Mouse (Mus musculus) regulatory T cell (primary cell): ENCODE measurements around the gene Sfxn4.

Experiments used
- in situ Hi-C: fragments of 300-600 bp; cut with MboI, MseI; formaldehyde crosslinking; loops from one replicate; pipeline ENCODE4 v1.15.1; 2025; ENCODE audit warnings: high pct_unique_total_duplicates

Sfxn4 gene

DNA sequence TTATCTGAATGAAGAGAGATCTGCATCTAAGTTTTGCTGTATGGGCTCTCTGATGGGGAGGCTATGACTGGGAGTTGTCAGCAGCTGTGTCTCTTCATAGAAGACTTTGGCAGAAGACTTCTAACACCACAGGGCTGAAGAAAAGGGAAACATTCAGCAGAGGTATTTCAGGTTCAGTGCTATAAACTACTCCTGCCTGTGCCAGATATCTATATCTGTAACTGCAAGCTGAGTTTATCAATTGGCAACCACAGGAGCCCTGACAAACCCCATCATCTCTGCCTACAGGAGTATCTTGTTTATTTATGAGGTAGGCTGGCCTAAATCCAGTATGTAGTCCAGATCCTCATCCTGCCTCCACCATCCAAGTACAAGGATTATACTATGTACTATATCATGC, 18.0 kb downstream of the Sfxn4 start:
- in situ Hi-C loops = loop anchor here (5.0 kb wide), 1 partner anchor 249 kb away; no protein-coding TSS in a partner anchor

GRCm38 (mm10) chr19:60837747-60838146, 23.5 kb downstream of the Sfxn4 start:
- in situ Hi-C loops = no loop called here

- in situ Hi-C loops = no loop called here
Observed at GRCm38 (mm10) chr19:60818677-60819076, 42.6 kb downstream of the Sfxn4 start.

DNA sequence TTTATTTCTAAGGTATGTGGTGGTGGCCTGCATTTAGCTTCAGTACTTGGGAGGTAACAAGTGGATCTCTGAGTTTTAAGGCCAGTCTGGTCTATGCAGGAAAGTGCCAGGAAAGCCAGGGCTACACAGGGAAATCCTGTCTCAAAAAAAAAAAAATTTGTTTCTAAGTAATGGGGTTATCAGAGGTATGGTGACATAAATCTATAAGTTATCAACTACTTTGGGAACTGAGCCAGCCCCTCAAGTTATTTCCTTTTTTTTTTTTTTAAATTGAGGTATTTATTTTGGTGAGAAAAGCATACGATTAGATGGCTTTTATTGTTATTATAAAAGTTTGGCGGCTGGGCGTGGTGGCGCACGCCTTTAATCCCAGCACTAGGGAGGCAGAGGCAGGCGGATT, 48.1 kb downstream of the Sfxn4 start:
- in situ Hi-C loops = no loop called here

GRCm38 (mm10) chr19:60812036-60812389, 49.3 kb downstream of the Sfxn4 start:
- in situ Hi-C loops = no loop called here

DNA sequence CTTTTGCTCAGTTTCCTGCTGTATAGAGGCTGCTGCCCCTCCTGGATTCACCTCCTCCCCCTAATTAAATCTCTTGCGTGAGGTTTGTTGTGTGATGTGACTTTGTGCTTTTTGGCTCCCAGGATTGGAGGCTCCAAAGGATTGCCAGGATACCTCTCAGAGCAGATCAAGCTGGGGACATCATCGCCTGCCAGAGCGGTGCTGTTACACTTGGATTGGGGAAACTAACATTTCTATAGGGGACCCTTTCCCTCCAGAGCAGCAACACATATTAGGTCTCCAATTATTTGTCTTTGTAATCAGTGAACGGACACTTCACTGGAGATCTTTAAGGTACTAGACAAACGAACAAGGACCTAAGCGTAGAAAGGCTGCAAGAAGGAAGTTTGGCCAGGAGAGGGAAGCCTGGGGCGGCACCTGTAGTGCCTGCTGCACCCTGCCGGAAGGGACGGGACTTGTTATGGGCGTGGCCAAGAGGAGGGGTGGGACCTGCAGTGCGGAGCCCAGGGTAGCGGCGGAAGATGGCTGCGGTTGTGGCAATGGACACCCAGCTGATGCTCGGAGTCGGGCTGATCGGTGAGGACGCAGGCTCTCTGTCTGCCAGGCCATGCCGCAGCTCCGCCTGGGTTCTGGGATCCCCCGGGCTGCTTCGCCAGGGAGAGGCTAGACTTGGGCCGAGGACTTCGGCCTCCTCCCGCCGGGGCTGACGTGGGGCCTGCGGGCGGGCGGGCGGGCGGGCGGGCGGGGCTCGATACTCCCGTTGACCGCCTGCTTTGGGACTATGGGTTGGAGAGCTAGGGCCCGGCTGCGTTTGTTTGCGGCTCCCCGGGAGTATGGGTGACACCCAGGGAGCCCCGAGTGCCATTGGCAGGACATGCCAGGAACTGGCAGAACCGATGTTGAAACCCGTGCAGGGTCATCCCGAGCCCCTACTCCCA, 49.9 kb downstream of the Sfxn4 start, which contains the start of gene Fam45a:
Gene Fam45a, plus strand, starts transcription at position 488 of the 938 bp plus-strand sequence.
- in situ Hi-C loops = no loop called here

DNA sequence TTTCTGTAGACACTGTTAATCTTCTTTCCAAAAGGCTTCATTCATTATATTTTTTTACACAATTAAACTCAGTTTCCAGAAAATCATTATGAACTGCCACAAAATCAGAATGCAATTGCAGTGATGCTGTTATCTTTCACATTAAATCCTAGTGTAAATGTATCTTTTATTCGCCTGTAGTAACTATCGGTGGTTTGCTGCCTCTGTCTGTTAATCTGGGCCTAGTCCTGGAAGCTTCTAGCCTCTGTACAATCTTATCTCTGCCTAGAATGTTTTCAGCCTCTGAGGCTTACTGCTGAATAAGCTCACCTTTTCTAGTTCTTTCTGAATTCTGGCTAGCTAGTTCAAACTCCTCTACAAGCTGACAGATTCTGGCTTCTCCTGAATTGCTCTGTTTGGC, 51.4 kb downstream of the Sfxn4 start:
- in situ Hi-C loops = loop anchor here (10.0 kb wide), 1 partner anchor 55 kb away; the partner anchor contains the start of gene Sfxn4

DNA sequence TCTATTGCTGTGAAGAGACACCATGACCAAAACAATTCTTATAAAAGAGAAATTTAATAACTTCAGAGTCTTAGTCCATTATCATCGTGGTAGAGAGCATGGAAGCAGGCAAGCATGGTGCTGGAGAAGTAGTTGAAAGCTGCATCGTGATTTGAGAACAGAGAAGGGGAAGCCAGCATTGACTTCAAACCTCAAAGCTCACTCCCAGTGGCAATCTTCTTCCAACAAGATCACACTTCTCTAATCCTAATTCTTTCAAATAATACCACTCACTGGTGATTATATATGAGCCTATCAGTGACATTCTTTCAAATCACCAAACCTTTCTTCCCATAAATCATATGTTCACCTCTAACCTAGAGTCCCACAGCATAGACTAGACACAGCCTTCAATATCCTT, 56.4 kb downstream of the Sfxn4 start:
- in situ Hi-C loops = loop anchor here (5.0 to 10.0 kb wide), 2 partner anchors 60 to 233 kb away; partner anchors contain the start of gene Sfxn4

DNA sequence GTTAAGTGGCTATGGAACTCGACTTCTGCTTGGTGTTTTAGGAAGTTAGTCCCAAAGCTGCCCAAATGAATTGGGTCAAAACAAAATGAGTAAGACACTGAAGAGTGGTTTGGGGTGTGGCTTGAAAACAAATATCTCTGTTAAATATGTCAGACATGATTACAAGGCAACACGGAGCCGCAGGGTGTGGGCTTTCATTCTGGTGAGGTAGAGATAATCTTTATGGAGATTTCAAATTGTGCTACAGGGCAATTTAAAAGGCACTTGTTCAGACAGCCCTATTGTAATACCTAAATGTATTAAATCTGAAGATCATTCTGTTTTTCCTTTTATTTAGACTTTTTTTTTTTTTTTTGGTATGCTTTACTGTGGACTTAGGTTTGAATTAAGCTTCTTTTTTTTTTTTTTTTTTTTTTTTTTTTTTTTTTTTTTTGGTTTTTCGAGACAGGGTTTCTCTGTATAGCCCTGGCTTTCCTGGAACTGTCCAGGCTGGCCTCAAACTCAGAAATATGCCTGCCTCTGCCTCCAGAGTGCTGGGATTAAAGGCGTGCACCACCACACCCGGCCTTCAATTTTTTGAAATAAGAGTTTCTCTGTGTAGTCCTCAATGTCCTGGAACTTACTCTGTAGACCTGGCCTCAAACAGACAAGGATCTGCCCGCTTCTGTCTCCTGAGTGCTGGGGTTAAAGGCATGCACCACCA, 61.3 kb downstream of the Sfxn4 start:
- in situ Hi-C loops = loop anchor here (5.0 to 10.0 kb wide), 2 partner anchors 65 to 228 kb away; partner anchors contain the start of gene Sfxn4

- in situ Hi-C loops = no loop called here
Observed at GRCm38 (mm10) chr19:60797415-60797814, 63.9 kb downstream of the Sfxn4 start.

DNA sequence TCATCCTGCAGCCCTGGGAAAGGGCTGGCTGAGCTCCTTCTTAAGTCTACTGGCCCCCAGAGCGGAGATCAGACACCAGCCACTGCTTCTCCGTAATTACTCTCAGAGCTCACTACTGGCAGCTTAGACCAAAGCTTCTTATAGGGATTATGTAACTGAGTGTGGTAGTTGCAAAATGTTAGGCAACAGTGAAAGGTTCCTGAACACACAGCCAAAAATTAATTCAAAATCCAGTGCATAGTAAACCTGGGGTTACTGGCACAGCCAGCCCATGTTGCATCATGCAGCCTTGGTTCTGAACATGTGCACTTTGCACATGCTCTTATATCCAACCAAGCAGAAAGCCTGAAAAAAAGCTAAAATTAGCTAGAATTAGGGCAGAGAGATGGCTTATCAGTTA, 66.0 kb downstream of the Sfxn4 start:
- in situ Hi-C loops = no loop called here

- in situ Hi-C loops = no loop called here
Observed at GRCm38 (mm10) chr19:60793170-60793707, 68.0 kb downstream of the Sfxn4 start.

DNA sequence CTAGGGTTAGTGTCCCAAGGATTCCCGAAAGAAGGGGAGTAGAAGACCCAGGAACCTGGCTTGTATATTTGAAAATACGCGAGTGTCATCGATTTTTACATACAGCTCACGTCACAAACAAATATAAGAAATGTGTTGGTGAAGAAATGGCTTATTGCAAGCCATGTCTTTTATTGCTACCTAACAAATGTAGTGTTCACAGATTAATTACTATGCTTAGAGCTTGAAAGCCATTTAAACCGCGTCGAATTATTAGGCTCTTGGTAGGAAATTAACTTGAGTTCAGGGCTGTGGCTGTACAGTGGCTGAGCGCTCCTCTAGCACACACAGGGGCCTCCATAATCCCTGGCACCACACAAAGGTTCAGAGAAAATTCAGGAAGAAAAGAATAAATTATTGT, 70.1 kb downstream of the Sfxn4 start:
- in situ Hi-C loops = no loop called here

GRCm38 (mm10) chr19:60790551-60791161, 70.6 kb downstream of the Sfxn4 start, which contains the start of gene Eif3a:
Gene Eif3a, minus strand, starts transcription at chr19:60790658.
- in situ Hi-C loops = no loop called here

DNA sequence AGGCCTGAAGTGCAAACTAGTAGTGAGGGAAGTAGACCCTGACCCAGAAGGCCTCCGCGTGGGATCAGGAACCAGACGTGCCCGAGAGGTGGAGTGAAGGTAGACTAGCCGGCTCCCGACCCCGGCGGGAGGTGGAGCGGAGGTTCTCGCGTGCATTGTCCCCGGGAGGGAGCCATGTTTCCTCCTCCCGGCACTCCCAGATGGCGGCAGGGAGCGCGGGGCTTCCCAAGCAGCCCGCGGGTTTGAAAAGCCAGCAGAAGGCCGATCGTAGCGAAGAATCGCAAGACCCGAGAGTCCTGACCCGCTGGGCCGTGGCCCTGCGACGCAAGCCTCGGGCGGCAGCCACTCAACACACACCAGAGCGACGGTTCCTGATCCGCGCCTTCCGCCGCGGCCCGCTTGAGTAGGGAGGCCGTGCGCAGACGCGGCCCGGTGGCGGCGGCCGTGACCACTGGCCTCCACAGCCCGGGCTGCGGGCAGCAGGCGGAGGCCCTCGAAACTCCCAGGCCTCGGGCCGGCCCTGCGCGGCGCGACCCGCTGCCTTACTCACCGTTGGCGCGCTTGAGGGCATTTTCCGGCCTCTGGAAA, 71.3 kb downstream of the Sfxn4 start:
- in situ Hi-C loops = no loop called here

GRCm38 (mm10) chr19:60789452-60789851, 71.8 kb downstream of the Sfxn4 start:
- in situ Hi-C loops = no loop called here

DNA sequence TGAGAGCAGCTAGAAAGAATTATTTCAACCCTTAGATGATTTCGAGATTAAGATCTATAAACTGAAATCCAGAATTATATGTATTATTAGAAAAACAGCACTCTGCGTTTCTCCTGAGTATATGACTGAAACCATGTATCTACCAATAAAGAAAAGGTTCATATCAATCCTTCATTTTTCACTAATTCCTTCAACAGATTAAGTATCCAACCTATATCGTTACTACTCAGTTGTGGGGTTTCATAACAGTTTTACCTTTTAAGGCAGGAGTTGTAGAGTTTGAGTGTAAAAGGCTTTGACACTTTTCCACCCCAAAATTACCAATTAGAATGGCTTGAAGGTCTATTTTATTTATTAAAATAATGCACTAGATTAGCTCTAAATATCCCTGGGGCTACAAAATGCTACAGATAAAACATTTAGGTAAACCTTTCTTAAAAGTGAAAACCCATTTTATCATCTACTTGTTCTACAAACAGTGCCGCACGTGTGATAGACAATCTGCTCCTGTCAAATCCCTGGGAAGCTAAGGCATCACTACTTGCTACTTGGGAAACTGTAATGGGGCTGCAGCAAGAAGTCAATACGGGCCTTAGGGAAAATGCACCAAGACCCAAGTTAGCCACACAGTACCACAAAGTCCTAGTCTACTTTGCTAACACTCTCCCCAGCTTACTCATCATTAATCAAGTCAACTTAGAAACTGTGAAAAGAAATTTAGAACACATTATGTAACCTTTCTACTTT, 72.9 kb downstream of the Sfxn4 start:
- in situ Hi-C loops = no loop called here

DNA sequence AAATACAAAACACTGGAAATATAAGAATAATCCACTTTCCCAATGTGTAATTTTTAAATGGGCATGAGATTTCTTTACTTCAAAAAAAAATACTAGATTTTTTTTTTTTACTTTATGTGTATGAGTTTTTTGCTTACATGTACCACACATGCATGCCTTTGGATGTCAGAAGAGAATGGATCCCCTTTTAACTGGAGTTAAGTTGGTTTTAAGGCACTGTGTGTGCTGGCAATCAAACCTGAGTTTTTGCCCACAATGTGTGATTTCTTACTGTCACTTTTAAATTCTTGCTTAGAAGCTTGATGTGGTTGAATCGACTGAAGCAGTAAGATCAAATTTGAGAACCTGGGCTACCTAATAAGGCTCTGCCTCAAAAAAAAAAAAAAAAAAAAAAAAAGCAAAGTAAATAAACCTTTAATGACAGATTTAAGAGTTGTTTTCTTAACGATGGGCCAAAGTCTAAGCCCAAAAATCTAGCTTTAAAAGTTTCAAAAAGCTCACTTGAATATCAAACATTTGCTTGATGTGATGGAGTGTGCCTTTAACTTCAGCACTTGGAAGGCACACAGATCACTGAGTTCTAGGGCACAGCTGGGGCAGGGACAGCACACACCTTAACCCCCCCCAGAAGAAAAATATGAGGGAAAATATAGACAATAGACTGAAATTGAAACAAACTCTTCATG, 73.7 kb downstream of the Sfxn4 start:
- in situ Hi-C loops = no loop called here
